ENCODE assay signal across 21 mouse cellular contexts in genomic region chr2:44981646-44982045, GRCm38 (mm10). TPM values are rescaled to one million over a fixed set of nuclear protein-coding genes. Genes with fewer than 3 reads are reported as not detected.
DNase-seq lines count a peak whose midpoint lies in the region; ATAC-seq lines count a peak whose summit lies in the region.
"Had no signal": no experiment of that assay in that cellular context is flagged by ENCODE, and none has a peak within 500 bp of the region (broad histone marks: within the 10 kb centered on the region; RNA-seq: fewer than 3 reads in every experiment).

No protein-coding gene starts in this region.

- no peaks in the 10 kb centered on the region for H3K36me3 ChIP-seq in forebrain, embryonic 14.5 days (ENCODE audit: control insufficient read depth, insufficient read depth, low read length)
- H3K36me3 ChIP-seq: heart, embryonic 15.5 days; hindbrain, embryonic 12.5 days; limb, embryonic 12.5 days had no signal

- DNase-seq in 416B (ENCODE audit: low read depth), result peak; percentile 93
- DNase-seq in CD4-positive, CD25-positive, alpha-beta regulatory T cell, adult 2 months (ENCODE audit: low read depth, low spot score), result peak; percentile 62
- peak; percentile 45 for DNase-seq in fibroblast of lung, adult 2 months (ENCODE audit: low read depth)
- no peak for DNase-seq in left cerebral cortex, adult 8-10 months (ENCODE audit: low spot score in 2 of 2)
- DNase-seq in right cerebral cortex, postnatal 10 days (ENCODE audit: low spot score in 2 of 2), result no peak
- no peak for DNase-seq in forebrain, embryonic 14.5 days (ENCODE audit: low spot score)
- no peak for DNase-seq in cerebellum, adult 18-20 months
- DNase-seq: cerebellum, postnatal 10 days; gastrocnemius, adult 2 months; heart, adult 2 months; kidney, adult 2 months; kidney, postnatal 14 days; lung, postnatal 14 days; retina, postnatal 1 day had no signal

- H3K27me3 ChIP-seq in forebrain, embryonic 14.5 days (replicated peaks; ENCODE audit: control insufficient read depth, insufficient read depth, low read length), result no peaks in the 10 kb centered on the region
- H3K27me3 ChIP-seq: heart, embryonic 15.5 days; hindbrain, embryonic 12.5 days had no signal

- ATAC-seq in megakaryocyte-erythroid progenitor cell, adult 5-6 weeks (replicated peaks; ENCODE audit: low FRiP score, low TSS enrichment, poor library complexity, severe bottlenecking), result 0 out of 2 replicates have a peak, but pooled peaks have one; percentile 20
- ATAC-seq in forebrain, embryonic 14.5 days, result no peak
- ATAC-seq: forebrain, embryonic 16.5 days had no signal

- 89% methylated on average over 3 of the region's 3 CpGs for WGBS in forebrain, embryonic 14.5 days

- no peak overlapping the region for H3K4me2 ChIP-seq in forebrain, embryonic 14.5 days (ENCODE audit: low read length)
- H3K4me2 ChIP-seq: heart, embryonic 15.5 days; hindbrain, embryonic 12.5 days; limb, embryonic 12.5 days; midbrain, embryonic 11.5 days had no signal

- no peaks in the 10 kb centered on the region for H3K9me3 ChIP-seq in forebrain, embryonic 14.5 days (replicated peaks; ENCODE audit: control insufficient read depth, low read length)
- H3K9me3 ChIP-seq: heart, embryonic 15.5 days; hindbrain, embryonic 12.5 days; limb, embryonic 12.5 days had no signal

- peaks cover 20% of the 10 kb centered on the region for H3K4me1 ChIP-seq in forebrain, embryonic 14.5 days (ENCODE audit: control insufficient read depth, insufficient read depth, low read length)

- no peak overlapping the region for H3K27ac ChIP-seq in forebrain, embryonic 14.5 days (ENCODE audit: low read depth, low read length)
- H3K27ac ChIP-seq: gastrocnemius, adult 2 months; heart, adult 2 months; heart, embryonic 15.5 days; hindbrain, embryonic 12.5 days; limb, embryonic 12.5 days; liver, embryonic 14.5 days had no signal

- no peak overlapping the region for H3K9ac ChIP-seq in forebrain, embryonic 14.5 days (ENCODE audit: low read length)
- H3K9ac ChIP-seq: heart, embryonic 15.5 days; hindbrain, embryonic 12.5 days; limb, embryonic 12.5 days; liver, embryonic 14.5 days had no signal

- no peak overlapping the region for H3K4me3 ChIP-seq in forebrain, embryonic 14.5 days (ENCODE audit: low read depth, low read length)
- H3K4me3 ChIP-seq: gastrocnemius, adult 2 months; heart, adult 2 months; heart, embryonic 15.5 days; hindbrain, embryonic 12.5 days; limb, embryonic 12.5 days had no signal

RNA-seq across cellular contexts. Expression of gene Gtdc1, which starts 54.2 kb away (rescaled TPM):
- total RNA-seq in megakaryocyte-erythroid progenitor cell, adult 5-6 weeks (2014; fragmentation: Nextera tagmentation), result 15.8 and 22.0 TPM in 2 replicates
- 15.8 and 23.0 TPM in 2 replicates for total RNA-seq in megakaryocyte-erythroid progenitor cell, adult 5-6 weeks (2017)
- 100 to 1,000 TPM in 1 of 4 experiments, 10 to 100 TPM in 3; 72.7 to 102 (median 92.4) TPM for total RNA-seq in left cerebral cortex, adult 8-10 months (2022)
- 20.6 and 32.0 TPM in 2 replicates for polyA plus RNA-seq in forebrain, embryonic 14.5 days (2014; fragmentation: Nextera tagmentation; extraction: Ambion mirVana)

Comparison
In these comparisons a context has a peak if more than half of its experiments do, and no peak if none do; other contexts are left out.
1. DNase-seq: peak in 416B (single experiment), CD4-positive, CD25-positive, alpha-beta regulatory T cell, adult 2 months (single experiment) and fibroblast of lung, adult 2 months (single experiment); none in left cerebral cortex, adult 8-10 months (0 of 2), right cerebral cortex, postnatal 10 days (0 of 2), forebrain, embryonic 14.5 days (single experiment) and cerebellum, adult 18-20 months (0 of 2).